Mouse (Mus musculus) liver, embryonic 12.5 days (tissue): ENCODE data around the gene Atp2b1. TPM values are rescaled to one million over a fixed set of nuclear protein-coding genes. Genes with fewer than 3 reads are reported as not detected.

Source experiments
- ATAC-seq: fragments of 200-750 bp; cut with Nextera tagmentation; 2 replicates; pipeline ENCODE4 v1.8.0; 2017; ENCODE audit warnings: moderate number of reproducible peaks, mild to moderate bottlenecking, moderate library complexity
- H3K27ac ChIP-seq: fragments of 300-500 bp; sonication (generic); 2 replicates; pipeline ENCODE4 v1.5.1; 2016; ENCODE audit warnings: mild to moderate bottlenecking
- H3K27me3 ChIP-seq: fragments of 300-500 bp; sonication (generic); replicated peaks from 2 replicates; pipeline ENCODE4 v1.6.1; 2016; ENCODE audit warnings: mild to moderate bottlenecking, moderate library complexity
- H3K36me3 ChIP-seq: fragments of 300-500 bp; sonication (generic); 2 replicates; pipeline ENCODE4 v1.6.1; 2016; ENCODE audit warnings: mild to moderate bottlenecking, moderate library complexity
- H3K4me1 ChIP-seq: fragments of 300-500 bp; sonication (generic); 2 replicates; pipeline ENCODE4 v1.6.1; 2016
- H3K4me2 ChIP-seq: fragments of 300-500 bp; sonication (generic); 2 replicates; pipeline ENCODE4 v1.6.1; 2016; ENCODE audit warnings: mild to moderate bottlenecking, moderate library complexity
- H3K4me3 ChIP-seq: fragments of 300-500 bp; sonication (generic); 2 replicates; pipeline ENCODE4 v1.5.1; 2016; ENCODE audit warnings: mild to moderate bottlenecking, moderate library complexity
- H3K9ac ChIP-seq: fragments of 300-500 bp; sonication (generic); 2 replicates; pipeline ENCODE4 v1.6.1; 2016; ENCODE audit warnings: mild to moderate bottlenecking, moderate library complexity
- H3K9me3 ChIP-seq: fragments of 300-500 bp; sonication (generic); replicated peaks from 2 replicates; pipeline ENCODE4 v1.6.1; 2016; ENCODE audit warnings: mild to moderate bottlenecking, moderate library complexity
- WGBS: fragments of 180-500 bp; shearing (Covaris S2); methylation state at CpG from one replicate; pipeline ENCODE4 v1.1.7; 2016; ENCODE audit not compliant: insufficient replicate concordance; 5-methylcytosine and 5-hydroxymethylcytosine counted together
- polyA plus RNA-seq: library from polyadenylated mRNA; unstranded; fragments of >200 nt; fragmentation: Nextera tagmentation; extraction: Ambion mirVana; gene quantifications from 2 replicates; pipeline ENCODE4 v1.2.1, GENCODE M21; 2016

The Atp2b1 gene
- polyA plus RNA-seq, 1 experiment from 2014 or later, result 46.9 TPM

DNA sequence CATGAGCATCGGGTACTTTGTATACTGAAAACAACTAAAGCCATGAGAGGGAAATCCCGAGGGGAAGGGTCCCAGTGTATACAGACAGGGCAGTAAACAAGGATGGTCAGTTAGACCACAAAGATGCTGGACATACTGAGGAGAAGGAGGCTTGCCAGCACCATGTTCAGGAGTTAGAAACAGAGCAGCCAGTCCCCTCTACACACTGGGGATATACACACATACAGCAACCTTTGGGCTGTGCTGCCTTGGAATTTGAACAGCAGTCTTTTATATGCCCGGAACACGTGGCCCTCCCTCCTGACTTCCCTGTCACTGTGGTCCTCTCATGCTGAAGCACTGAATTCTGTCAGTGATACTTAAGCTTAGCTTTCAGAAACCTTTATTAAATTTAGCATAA lies 10.9 kb downstream of the Atp2b1 start:
- no peaks in the 10 kb centered on the region for H3K27me3 ChIP-seq
- no peak overlapping the region for H3K27ac ChIP-seq
- H3K9me3 ChIP-seq, result no peaks in the 10 kb centered on the region
- no peak overlapping the region for H3K4me2 ChIP-seq
- WGBS, result 74% methylated on average over 4 of the region's 4 CpGs
- peak; percentile 55; the same call in 1 of the 2 replicates for ATAC-seq
- H3K4me3 ChIP-seq, result no peak overlapping the region
- H3K36me3 ChIP-seq, result no peaks in the 10 kb centered on the region
- no peak overlapping the region for H3K9ac ChIP-seq
- peaks cover 29% of the 10 kb centered on the region for H3K4me1 ChIP-seq

DNA sequence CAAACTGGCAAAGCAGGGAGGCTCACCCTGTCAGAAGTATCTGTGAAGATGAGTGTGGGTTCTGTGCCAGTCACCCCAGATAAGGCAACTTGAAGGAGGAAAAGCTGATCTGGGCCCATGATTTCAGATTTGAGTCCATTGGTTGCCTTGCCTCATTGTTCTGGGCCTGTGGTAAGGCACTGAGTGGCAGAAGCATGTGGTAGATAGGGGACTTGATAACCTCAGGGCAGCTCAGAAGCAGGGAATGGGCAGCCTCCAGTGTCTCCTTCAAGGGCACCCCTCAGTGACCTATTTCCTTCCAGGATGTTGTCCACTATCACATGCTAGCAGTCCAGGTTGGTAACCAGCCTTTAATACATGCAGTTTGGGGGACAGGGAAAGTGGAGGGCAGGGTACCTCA lies 12.8 kb downstream of the Atp2b1 start:
- Histone ChIP-seq H3K4me3 (no peak overlapping the region), H3K36me3 (no peaks in the 10 kb centered on the region), H3K4me2 (no peak overlapping the region), H3K9me3 (no peaks in the 10 kb centered on the region), H3K4me1 (peaks cover 28% of the 10 kb centered on the region), H3K27me3 (no peaks in the 10 kb centered on the region), H3K9ac (no peak overlapping the region), H3K27ac (no peak overlapping the region)
- ATAC-seq, result no peak

DNA sequence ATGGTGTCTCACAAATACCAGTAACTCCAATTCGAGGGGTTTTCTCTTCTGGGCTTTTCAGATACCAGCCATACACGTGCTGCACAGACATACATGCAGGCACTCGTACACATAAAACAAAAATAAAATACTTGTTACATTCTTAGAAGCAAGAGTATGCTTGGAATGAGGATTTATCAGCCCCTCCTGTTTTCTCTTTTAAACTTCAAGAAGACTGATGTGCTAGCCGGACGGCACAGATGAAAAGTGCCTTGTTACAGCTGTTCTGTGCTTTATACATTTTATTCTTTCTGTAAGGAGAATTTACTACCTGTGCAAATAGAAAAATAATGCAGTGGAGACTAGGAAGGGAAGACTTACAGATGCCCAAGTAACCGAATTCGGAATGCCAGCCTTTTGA lies 15.2 kb downstream of the Atp2b1 start:
- no peaks in the 10 kb centered on the region for H3K27me3 ChIP-seq
- ATAC-seq, result no peak
- no peaks in the 10 kb centered on the region for H3K9me3 ChIP-seq
- 74% methylated on average over 7 of the region's 7 CpGs for WGBS
- peaks cover 30% of the 10 kb centered on the region for H3K4me1 ChIP-seq
- no peak overlapping the region for H3K9ac ChIP-seq
- no peak overlapping the region for H3K4me3 ChIP-seq
- peaks cover 10% of the 10 kb centered on the region for H3K36me3 ChIP-seq
- no peak overlapping the region for H3K27ac ChIP-seq
- H3K4me2 ChIP-seq, result no peak overlapping the region

DNA sequence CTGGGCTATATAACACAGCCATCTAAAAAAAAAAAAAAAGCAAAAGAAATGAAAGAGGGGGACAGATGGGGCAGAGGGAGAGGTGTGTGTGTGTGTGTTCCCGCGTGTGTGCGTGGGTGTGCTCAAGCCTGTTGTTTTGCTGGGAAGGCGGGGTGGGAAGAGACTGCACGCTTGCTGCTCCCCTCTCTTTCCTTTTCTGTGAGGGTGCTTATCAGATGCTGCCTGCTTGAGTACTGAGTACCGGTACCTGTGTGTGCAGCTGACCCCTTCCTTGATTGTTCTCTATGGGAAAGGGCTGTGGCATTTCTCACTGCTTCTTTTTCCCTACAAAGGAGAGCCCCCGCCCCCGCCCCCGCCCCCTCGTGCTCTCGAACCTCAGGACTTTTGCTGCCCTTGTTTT lies 15.9 kb downstream of the Atp2b1 start:
- H3K4me2 ChIP-seq, result peak overlapping the region; percentile 32
- no peaks in the 10 kb centered on the region for H3K27me3 ChIP-seq
- peak; percentile 60; the same call in 1 of the 2 replicates for ATAC-seq
- H3K4me3 ChIP-seq, result no peak overlapping the region
- 44% methylated on average over 11 of the region's 11 CpGs for WGBS
- H3K4me1 ChIP-seq, result peaks cover 31% of the 10 kb centered on the region
- no peaks in the 10 kb centered on the region for H3K9me3 ChIP-seq
- peaks cover 12% of the 10 kb centered on the region for H3K36me3 ChIP-seq
- no peak overlapping the region for H3K9ac ChIP-seq
- H3K27ac ChIP-seq, result no peak overlapping the region

DNA sequence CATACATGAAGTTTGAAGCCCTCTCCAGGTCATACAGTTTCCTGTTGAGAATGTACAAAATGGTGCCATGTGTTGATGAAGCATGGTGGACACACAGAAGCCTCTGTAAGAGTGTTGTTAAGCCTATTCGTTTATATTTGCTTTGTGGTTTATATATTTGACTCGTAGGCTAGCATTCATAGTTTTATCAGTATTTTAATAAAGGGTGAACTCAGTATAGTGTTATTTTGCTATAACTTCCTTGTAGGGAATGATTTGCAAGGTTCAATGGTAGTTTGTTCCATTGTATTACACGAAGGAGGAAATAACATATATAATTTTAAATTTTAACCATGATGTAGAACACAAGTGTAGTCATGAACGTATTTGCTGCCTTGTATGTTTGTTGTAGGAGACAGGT lies 25.9 kb downstream of the Atp2b1 start:
- WGBS, result 83% methylated on average over 4 of the region's 4 CpGs
- Histone ChIP-seq H3K27me3 (no peaks in the 10 kb centered on the region), H3K4me1 (peaks cover 15% of the 10 kb centered on the region; the same call in 1 of the 2 replicates), H3K4me3 (no peak overlapping the region), H3K4me2 (no peak overlapping the region), H3K36me3 (peaks cover 6% of the 10 kb centered on the region; the same call in 1 of the 2 replicates), H3K9ac (no peak overlapping the region), H3K27ac (no peak overlapping the region), H3K9me3 (no peaks in the 10 kb centered on the region)
- no peak for ATAC-seq

DNA sequence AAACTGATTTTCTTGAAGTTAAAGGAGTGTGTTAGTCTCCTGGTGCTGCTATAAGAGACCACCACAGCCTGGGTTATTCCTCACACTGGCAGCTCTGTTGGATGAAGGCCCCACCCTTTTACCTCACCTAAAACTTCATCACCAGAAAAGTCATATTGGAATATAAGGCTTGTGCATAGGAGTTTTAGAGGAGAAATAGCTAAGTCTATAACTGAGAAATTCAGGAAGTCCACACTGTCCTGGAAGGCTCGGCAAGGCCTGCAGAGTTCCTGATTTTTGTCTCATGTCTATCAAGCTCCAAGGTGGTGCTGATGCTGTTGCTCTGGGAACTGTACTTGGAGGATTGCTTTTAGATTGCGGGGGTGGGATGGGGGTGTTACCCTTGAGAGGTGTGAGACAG lies 26.6 kb downstream of the Atp2b1 start:
- Histone ChIP-seq H3K27me3 (no peaks in the 10 kb centered on the region), H3K4me1 (peaks cover 15% of the 10 kb centered on the region; the same call in 1 of the 2 replicates), H3K4me3 (no peak overlapping the region), H3K4me2 (no peak overlapping the region), H3K9ac (no peak overlapping the region), H3K27ac (no peak overlapping the region), H3K36me3 (peaks cover 6% of the 10 kb centered on the region; the same call in 1 of the 2 replicates), H3K9me3 (no peaks in the 10 kb centered on the region)
- ATAC-seq, result no peak
- WGBS, result 64% methylated on average over 2 of the region's 2 CpGs

DNA sequence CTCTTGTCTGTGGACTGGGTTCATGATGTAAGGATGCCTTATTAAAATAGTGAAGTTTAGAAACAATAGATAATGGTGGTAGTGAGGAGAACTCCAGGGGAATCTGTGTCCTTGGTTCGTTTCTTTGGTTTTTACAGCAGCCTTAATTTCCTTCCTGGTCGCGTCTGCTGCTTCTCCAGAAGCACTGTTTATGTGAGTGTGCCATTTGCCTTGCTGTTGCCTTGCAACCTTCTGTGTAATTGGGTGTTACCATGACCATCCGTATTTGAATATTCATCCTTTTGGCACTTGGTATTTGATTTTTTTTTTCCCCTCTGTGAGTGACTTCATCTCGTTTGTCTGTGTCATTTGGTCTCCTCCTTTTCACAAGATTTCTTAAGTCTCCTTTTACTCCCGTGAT lies 27.8 kb downstream of the Atp2b1 start:
- Histone ChIP-seq H3K36me3 (peaks cover 6% of the 10 kb centered on the region; the same call in 1 of the 2 replicates), H3K4me1 (peaks cover 21% of the 10 kb centered on the region), H3K27me3 (no peaks in the 10 kb centered on the region), H3K4me2 (no peak overlapping the region), H3K9ac (no peak overlapping the region), H3K4me3 (no peak overlapping the region), H3K9me3 (no peaks in the 10 kb centered on the region), H3K27ac (no peak overlapping the region)
- WGBS, result 60% methylated on average over 6 of the region's 6 CpGs
- ATAC-seq, result no peak

DNA sequence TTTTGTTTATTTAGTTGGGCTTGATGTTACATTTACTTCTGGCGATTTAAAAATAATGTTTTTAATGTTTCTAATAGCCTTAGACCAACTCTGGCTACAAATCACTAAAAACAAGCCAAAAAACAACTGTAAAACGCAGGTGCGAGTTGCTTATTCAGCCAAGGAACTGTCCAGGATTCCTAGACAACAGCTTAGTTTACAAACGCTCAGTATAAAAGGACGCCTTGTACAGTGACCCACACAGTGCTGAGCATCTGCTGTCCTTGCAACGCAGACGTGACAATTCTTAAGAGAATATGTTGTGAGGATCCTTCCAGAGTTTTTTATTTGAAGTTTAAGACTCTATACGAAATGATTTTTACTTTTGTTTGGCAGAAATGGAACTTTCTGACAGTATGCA lies 28.8 kb downstream of the Atp2b1 start:
- 83% methylated on average over 8 of the region's 8 CpGs for WGBS
- Histone ChIP-seq H3K4me1 (peaks cover 28% of the 10 kb centered on the region), H3K9ac (no peak overlapping the region), H3K27me3 (no peaks in the 10 kb centered on the region), H3K36me3 (peaks cover 6% of the 10 kb centered on the region; the same call in 1 of the 2 replicates), H3K4me3 (no peak overlapping the region), H3K27ac (no peak overlapping the region), H3K4me2 (no peak overlapping the region), H3K9me3 (no peaks in the 10 kb centered on the region)
- ATAC-seq, result no peak

DNA sequence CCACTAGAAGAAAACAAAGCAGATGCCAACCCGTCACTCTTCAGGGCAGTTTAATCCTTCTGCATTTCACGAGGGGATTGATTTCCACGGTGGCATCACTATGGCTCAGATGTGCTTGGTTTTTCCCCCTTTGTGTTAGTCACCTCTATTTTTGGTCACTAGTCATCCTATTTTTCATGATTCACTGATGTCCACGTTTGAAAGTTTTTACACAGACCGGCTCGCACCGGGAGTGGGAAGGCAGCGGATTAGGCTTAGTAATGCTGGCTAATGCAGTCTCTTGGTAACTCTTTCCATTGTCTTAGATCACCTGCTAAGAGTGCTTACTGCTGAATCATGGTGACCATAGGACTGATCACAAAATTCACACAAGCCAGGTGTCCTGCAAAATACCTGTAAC lies 29.7 kb downstream of the Atp2b1 start:
- peaks cover 37% of the 10 kb centered on the region for H3K4me1 ChIP-seq
- H3K36me3 ChIP-seq, result peaks cover 6% of the 10 kb centered on the region; the same call in 1 of the 2 replicates
- WGBS, result 85% methylated on average over 8 of the region's 8 CpGs
- no peak overlapping the region for H3K27ac ChIP-seq
- no peak overlapping the region for H3K9ac ChIP-seq
- no peak overlapping the region for H3K4me3 ChIP-seq
- no peaks in the 10 kb centered on the region for H3K27me3 ChIP-seq
- no peak for ATAC-seq
- no peaks in the 10 kb centered on the region for H3K9me3 ChIP-seq
- no peak overlapping the region for H3K4me2 ChIP-seq

DNA sequence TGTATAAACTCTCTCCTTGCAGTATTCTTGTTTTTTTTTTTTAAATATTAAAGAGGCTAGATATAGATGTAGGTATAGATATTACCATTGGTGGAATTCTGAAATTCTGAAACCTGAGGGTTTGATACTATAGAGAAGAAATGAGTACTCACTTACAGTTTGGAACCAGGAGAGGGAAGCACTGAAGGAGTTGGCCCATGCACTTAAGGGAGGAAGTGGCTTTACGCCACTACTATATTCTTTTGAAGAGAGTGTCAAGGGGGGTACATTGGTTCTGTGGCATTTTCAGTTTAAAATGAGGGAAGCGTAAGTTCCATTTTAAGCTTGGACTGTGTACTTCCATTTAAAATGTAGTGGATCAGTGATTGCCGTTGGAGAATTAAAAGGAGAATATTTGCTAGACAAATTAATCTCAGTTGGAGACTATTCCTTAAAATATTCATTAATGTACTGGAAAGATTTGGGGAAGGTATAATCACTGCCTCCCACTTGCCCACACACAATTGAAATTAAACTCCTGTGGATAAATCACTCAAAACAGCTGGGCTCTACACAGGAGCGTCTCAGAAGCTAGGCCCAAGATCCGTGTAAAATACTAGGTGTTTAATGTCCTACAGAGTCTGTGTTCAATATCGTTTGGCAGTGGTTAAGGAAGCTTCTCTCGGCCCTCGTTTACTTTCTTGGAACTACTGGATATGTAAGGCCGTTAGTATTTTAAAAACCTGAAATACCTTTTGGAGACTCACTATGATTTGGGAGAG lies 32.0 kb downstream of the Atp2b1 start:
- Histone ChIP-seq H3K4me1 (peaks cover 59% of the 10 kb centered on the region), H3K4me2 (no peak overlapping the region), H3K9ac (no peak overlapping the region), H3K27me3 (no peaks in the 10 kb centered on the region), H3K9me3 (no peaks in the 10 kb centered on the region), H3K27ac (no peak overlapping the region), H3K36me3 (no peaks in the 10 kb centered on the region), H3K4me3 (no peak overlapping the region)
- ATAC-seq, result no peak
- 79% methylated on average over 9 of the region's 9 CpGs for WGBS

DNA sequence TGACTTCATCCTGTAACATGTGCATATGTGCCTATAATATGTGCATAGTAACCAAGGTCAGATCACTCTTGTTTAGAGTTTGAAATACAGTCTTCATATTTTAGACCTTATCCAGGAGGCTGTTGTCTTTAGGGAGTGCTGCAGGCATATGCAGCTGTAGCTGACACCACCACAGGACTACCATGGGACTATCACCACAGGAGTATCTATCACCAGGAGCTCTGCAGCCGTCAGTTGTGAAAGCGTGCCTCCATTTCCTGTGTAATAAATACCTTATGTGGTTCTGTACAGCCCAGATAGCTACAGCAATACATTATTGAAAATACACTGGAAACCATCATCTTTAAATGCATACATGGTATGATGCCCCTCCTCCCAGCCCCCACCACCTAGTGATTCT lies 33.0 kb downstream of the Atp2b1 start:
- H3K27me3 ChIP-seq, result no peaks in the 10 kb centered on the region

DNA sequence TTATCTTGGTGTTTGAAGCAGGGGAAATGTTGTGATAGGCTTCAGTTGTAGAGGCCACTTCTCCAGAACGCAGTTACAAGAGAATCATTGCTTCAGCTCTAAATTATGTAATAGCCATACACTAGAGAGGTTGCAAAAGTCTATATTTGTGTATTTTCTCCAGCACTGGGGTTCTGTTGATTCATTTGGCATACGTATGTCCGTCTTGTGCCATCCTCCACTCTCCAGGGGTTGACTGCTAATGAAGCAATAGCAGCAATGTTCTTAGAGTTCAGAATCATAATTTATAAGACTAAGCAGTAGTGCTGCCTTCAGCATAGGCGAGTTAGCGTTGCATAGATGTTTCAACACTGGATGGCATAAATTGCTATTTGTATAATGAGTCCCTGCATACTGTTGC lies 33.9 kb downstream of the Atp2b1 start:
- ATAC-seq, result no peak
- Histone ChIP-seq H3K36me3 (no peaks in the 10 kb centered on the region), H3K27ac (no peak overlapping the region), H3K9ac (no peak overlapping the region), H3K4me1 (peaks cover 61% of the 10 kb centered on the region), H3K4me2 (no peak overlapping the region), H3K4me3 (no peak overlapping the region), H3K9me3 (no peaks in the 10 kb centered on the region), H3K27me3 (no peaks in the 10 kb centered on the region)
- 78% methylated on average over 5 of the region's 5 CpGs for WGBS

More for the DNA sequence above, 33.0 kb downstream of the Atp2b1 start:
- no peaks in the 10 kb centered on the region for H3K36me3 ChIP-seq
- no peak for ATAC-seq
- no peak overlapping the region for H3K27ac ChIP-seq
- 35% methylated on average over 2 of the region's 2 CpGs for WGBS
- peaks cover 63% of the 10 kb centered on the region for H3K4me1 ChIP-seq
- no peak overlapping the region for H3K4me2 ChIP-seq
- H3K9ac ChIP-seq, result no peak overlapping the region
- H3K4me3 ChIP-seq, result no peak overlapping the region
- H3K9me3 ChIP-seq, result no peaks in the 10 kb centered on the region

DNA sequence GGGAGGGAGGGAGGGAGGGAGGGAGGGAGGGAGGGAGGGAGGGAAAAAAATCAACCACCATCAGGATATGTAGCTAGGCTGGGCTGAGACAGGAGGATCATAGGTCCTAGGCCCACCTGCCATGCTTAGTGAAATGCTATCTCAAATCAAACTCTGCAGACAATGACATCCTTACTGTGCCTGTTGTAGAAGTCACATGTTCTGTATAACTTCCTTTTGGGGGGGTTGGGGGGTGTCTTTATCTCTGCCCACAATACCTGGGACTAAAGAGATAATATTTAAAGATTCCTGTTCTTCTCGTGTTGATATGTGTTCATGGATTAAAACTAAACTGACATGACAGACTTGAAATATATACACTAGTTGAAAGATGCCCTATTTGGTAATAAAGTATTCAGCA lies 35.5 kb downstream of the Atp2b1 start:
- peak; percentile 65 for ATAC-seq
- peaks cover 61% of the 10 kb centered on the region for H3K4me1 ChIP-seq
- no peaks in the 10 kb centered on the region for H3K27me3 ChIP-seq
- no peaks in the 10 kb centered on the region for H3K36me3 ChIP-seq
- H3K9ac ChIP-seq, result no peak overlapping the region
- no peak overlapping the region for H3K4me3 ChIP-seq
- no peaks in the 10 kb centered on the region for H3K9me3 ChIP-seq
- H3K4me2 ChIP-seq, result no peak overlapping the region
- H3K27ac ChIP-seq, result no peak overlapping the region
- 4% methylated on average over 1 of the region's 1 CpGs for WGBS
